Mouse (Mus musculus) heart, postnatal 0 days (tissue): ENCODE results near the gene Tm4sf20. TPM values are rescaled to one million over a fixed set of nuclear protein-coding genes. Genes with fewer than 3 reads are reported as not detected.

Experiments
- ATAC-seq: fragments of 200-750 bp; cut with Nextera tagmentation; 2 replicates; pipeline ENCODE4 v1.8.0; 2017; ENCODE audit warnings: low read depth, moderate number of reproducible peaks, moderate library complexity; ENCODE audit not compliant: insufficient read depth
- DNase-seq: peaks from one replicate; pipeline ENCODE4 v3.0.0-alpha.2; 2016; ENCODE audit warnings: low spot score
- H3K27ac ChIP-seq: fragments of 300-500 bp; sonication (generic); 2 replicates; pipeline ENCODE4 v1.5.1; 2014; ENCODE audit warnings: low read depth, mild to moderate bottlenecking
- H3K27me3 ChIP-seq: fragments of 300-500 bp; sonication (generic); 2 replicates; pipeline ENCODE4 v1.6.1; 2014; ENCODE audit warnings: low read length, mixed read lengths; ENCODE audit not compliant: control insufficient read depth, insufficient read depth
- H3K36me3 ChIP-seq: fragments of 300-500 bp; sonication (generic); replicated peaks from 2 replicates; pipeline ENCODE4 v1.6.1; 2014; ENCODE audit warnings: low read length, mixed read lengths; ENCODE audit not compliant: control insufficient read depth, insufficient read depth
- H3K4me1 ChIP-seq: fragments of 300-500 bp; sonication (generic); 2 replicates; pipeline ENCODE4 v1.6.1; 2014; ENCODE audit warnings: antibody characterized with exemption; ENCODE audit not compliant: control insufficient read depth, insufficient read depth
- H3K4me2 ChIP-seq: fragments of 300-500 bp; sonication (generic); 2 replicates; pipeline ENCODE4 v1.6.1; 2014; ENCODE audit warnings: low read depth, mild to moderate bottlenecking, low read length, moderate library complexity
- H3K4me3 ChIP-seq: fragments of 300-500 bp; sonication (generic); 2 replicates; pipeline ENCODE4 v1.5.1; 2014; ENCODE audit warnings: low read depth, low read length
- H3K9ac ChIP-seq: fragments of 300-500 bp; sonication (generic); replicated peaks from 2 replicates; pipeline ENCODE4 v1.6.1; 2014; ENCODE audit warnings: low read depth, low read length, mixed read lengths
- H3K9me3 ChIP-seq: fragments of 300-500 bp; sonication (generic); replicated peaks from 2 replicates; pipeline ENCODE4 v1.6.1; 2016; ENCODE audit warnings: low read length; ENCODE audit not compliant: control insufficient read depth
- CTCF ChIP-seq: IDR thresholded peaks from 2 replicates; pipeline ENCODE4 v1.5.1; 2016; ENCODE audit warnings: antibody characterized with exemption, control low read depth, low read depth
- EP300 ChIP-seq: IDR thresholded peaks from 2 replicates; pipeline ENCODE4 v1.6.1; 2016; ENCODE audit warnings: antibody characterized with exemption, low read depth
- WGBS: fragments of 180-500 bp; shearing (Covaris S2); extraction: QIAGEN DNeasy Blood & Tissue Kit; methylation state at CpG from one replicate; pipeline ENCODE4 v1.1.7; 2014; 5-methylcytosine and 5-hydroxymethylcytosine counted together
- polyA plus RNA-seq: library from polyadenylated mRNA; unstranded; fragments of >200 nt; fragmentation: Nextera tagmentation; extraction: Ambion mirVana; gene quantifications from 2 replicates; pipeline ENCODE4 v1.2.1, GENCODE M21; 2015
- total RNA-seq: library from RNA; depleted of rRNA; stranded (reverse); fragments of >200 nt; gene quantifications from 2 replicates; pipeline ENCODE4 v1.2.3, GENCODE M21; 2014; ENCODE audit warnings: low replicate concordance; rRNA removed

Gene Tm4sf20
- total and polyA plus RNA-seq, 2 experiments from 2014 or later, result not detected

- ATAC-seq (peak; percentile 98), DNase-seq (peak; percentile 93)
- H3K27me3 ChIP-seq, result peaks cover 13% of the 10 kb centered on the region
- H3K36me3 ChIP-seq, result peaks cover 23% of the 10 kb centered on the region
- 9% methylated on average over 38 of the region's 38 CpGs for WGBS
- peak within 1 kb of the TSS; percentile 85 for H3K9ac ChIP-seq
- H3K4me3 ChIP-seq, result peak within 1 kb of the TSS; percentile 81
- peak within 1 kb of the TSS; percentile 87 for H3K27ac ChIP-seq
- H3K4me1 ChIP-seq, result peaks cover 11% of the 10 kb centered on the region
- TF ChIP-seq EP300 (peak; percentile 65; the same call in 1 of the 2 replicates), CTCF (no peak)
- peak within 1 kb of the TSS; percentile 89 for H3K4me2 ChIP-seq
- no peaks in the 10 kb centered on the region for H3K9me3 ChIP-seq
These were observed 43.8 kb downstream of the Tm4sf20 start, which contains the start of gene Mff for GRCm38 (mm10) chr1:82724339-82725025. Gene Mff, plus strand, starts transcription at chr1:82724890.

DNA sequence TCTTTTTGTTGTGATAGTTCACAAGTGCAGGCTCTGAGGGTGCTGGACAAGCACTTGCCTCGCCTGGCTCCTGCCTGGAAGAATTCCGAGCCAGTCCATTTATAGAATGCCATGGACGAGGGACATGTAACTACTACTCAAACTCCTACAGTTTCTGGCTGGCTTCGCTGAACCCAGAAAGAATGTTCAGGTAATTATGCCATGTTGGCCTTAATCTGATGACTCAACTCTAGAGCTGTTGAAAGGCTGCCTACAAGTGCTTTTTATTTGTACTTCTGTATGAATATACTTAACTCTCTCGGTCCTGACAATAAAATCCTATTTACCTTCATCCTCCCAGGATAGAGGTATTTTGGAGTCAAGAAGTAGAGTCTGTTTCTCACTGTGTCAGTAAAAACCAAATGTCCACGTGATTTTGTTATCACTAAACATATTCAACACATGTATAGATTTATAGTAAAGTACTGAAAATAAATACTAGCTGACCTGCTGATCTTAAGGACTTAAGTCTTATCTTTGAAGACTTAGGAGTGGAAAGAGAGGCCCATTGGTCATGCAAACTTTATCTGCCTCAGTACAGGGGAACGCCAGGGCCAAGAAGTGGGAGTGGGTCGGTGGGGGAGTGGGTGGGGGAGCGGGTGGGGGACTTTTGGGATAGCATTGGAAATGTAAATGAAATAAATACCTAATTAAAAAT lies 50.3 kb downstream of the Tm4sf20 start:
- Histone ChIP-seq H3K4me2 (no peak overlapping the region), H3K27ac (no peak overlapping the region), H3K36me3 (no peaks in the 10 kb centered on the region), H3K27me3 (peaks cover 7% of the 10 kb centered on the region), H3K4me3 (no peak overlapping the region), H3K9me3 (no peaks in the 10 kb centered on the region), H3K9ac (no peak overlapping the region), H3K4me1 (no peaks in the 10 kb centered on the region)
- no peak for TF ChIP-seq CTCF
- no peak for TF ChIP-seq EP300
- ATAC-seq (no peak), DNase-seq (no peak)
- 46% methylated on average over 9 of the region's 9 CpGs for WGBS

Other genes starting within 250 kb of the Tm4sf20 start
- 0.53 and 1.9 TPM in 2 replicates for gene Col4a4, start 181.6 kb downstream of the Tm4sf20 start, total RNA-seq
- 0.89 and 1.3 TPM in 2 replicates for gene Col4a4, start 181.6 kb downstream of the Tm4sf20 start, polyA plus RNA-seq
- 0.08 and 9.9 TPM in 2 replicates for gene Col4a3, start 181.5 kb downstream of the Tm4sf20 start, total RNA-seq
- 0.58 and 0.63 TPM in 2 replicates for gene Col4a3, start 181.5 kb downstream of the Tm4sf20 start, polyA plus RNA-seq
- gene Mff, start 43.6 kb downstream of the Tm4sf20 start, total RNA-seq, result 211 and 306 TPM in 2 replicates
- 259 and 270 TPM in 2 replicates for gene Mff, start 43.6 kb downstream of the Tm4sf20 start, polyA plus RNA-seq
- not detected in 2 replicates for gene Gm47791, start 2.8 kb upstream of the Tm4sf20 start, total RNA-seq
- not detected in 2 replicates for gene Gm47791, start 2.8 kb upstream of the Tm4sf20 start, polyA plus RNA-seq
- 71.0 and 78.8 TPM in 2 replicates for gene Agfg1, start 71.0 kb upstream of the Tm4sf20 start, total RNA-seq
- 18.5 and 18.6 TPM in 2 replicates for gene Agfg1, start 71.0 kb upstream of the Tm4sf20 start, polyA plus RNA-seq
- not detected in 2 replicates for gene A030005L19Rik, start 144.9 kb upstream of the Tm4sf20 start, total RNA-seq
- gene A030005L19Rik, start 144.9 kb upstream of the Tm4sf20 start, polyA plus RNA-seq, result 0.15 TPM in 1 of 2 replicates, not detected in the other
- not detected in 2 replicates for gene A030014E15Rik, start 156.5 kb upstream of the Tm4sf20 start, total RNA-seq
- not detected in 2 replicates for gene A030014E15Rik, start 156.5 kb upstream of the Tm4sf20 start, polyA plus RNA-seq
- not detected in 2 replicates for gene Gm6217, start 162.9 kb upstream of the Tm4sf20 start, total RNA-seq
- not detected in 2 replicates for gene Gm6217, start 162.9 kb upstream of the Tm4sf20 start, polyA plus RNA-seq
- gene A030003K21Rik, start 174.9 kb upstream of the Tm4sf20 start, total RNA-seq, result not detected in 2 replicates
- gene A030003K21Rik, start 174.9 kb upstream of the Tm4sf20 start, polyA plus RNA-seq, result not detected in 2 replicates
- gene Gm7544, start 187.6 kb upstream of the Tm4sf20 start, total RNA-seq, result not detected in 2 replicates
- not detected in 2 replicates for gene Gm7544, start 187.6 kb upstream of the Tm4sf20 start, polyA plus RNA-seq
- gene Gm47955, start 191.8 kb upstream of the Tm4sf20 start, total RNA-seq, result not detected in 2 replicates
- not detected in 2 replicates for gene Gm47955, start 191.8 kb upstream of the Tm4sf20 start, polyA plus RNA-seq
- not detected in 2 replicates for gene Gm47959, start 232.1 kb upstream of the Tm4sf20 start, total RNA-seq
- gene Gm47959, start 232.1 kb upstream of the Tm4sf20 start, polyA plus RNA-seq, result not detected in 2 replicates